Mouse (Mus musculus): ENCODE measurements around the gene Igfbp2.

Gene Igfbp2

DNA sequence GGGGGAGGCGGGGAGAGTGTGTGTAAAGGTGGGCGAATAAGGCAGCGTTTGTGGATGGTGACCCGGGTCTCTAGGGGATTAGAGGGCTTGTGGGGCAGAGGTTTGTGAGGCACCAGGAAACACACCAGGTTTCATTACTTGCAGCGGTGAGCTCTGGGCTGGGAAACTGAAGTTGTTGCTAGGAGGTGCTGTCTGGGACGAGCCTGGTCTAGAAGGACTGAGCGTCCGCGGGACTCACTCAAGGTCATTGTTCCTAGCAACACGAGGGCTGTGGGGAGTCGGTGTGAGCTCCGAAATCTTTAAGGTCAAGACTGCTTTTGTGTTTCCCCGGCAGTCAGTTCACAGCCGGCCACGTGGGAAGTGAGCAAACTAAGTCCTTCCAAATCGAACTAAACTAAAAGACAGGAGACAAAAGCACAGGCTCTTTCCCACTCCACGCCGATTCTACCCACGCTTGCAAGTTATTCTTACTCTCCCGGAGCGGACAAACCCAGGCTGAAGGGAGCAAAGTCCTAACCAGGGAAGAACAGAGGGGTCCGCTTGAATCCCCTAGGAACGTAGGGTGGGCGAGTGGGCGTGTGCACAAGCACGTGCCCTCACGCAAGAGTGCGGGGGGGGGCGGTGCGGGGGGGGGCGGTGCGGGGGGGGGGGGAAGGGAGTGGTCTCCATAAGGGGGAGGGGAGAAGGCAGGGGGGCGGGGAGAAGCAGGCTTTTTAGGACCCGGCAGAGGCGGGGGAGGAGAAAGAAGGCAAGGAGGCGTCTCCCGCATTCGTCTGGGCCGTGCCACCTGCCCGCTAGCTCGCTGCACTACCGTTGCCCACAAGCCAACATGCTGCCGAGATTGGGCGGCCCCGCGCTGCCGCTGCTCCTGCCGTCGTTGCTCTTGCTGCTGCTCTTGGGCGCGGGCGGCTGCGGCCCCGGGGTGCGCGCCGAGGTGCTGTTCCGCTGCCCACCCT, at the start of gene Igfbp2:
Igfbp2 (plus strand) TSS at position 753 of the 956 bp plus-strand sequence.
- DNase-seq (ENCODE audit: low spot score in 2 of 2): peak; percentile 29 to 33

DNA sequence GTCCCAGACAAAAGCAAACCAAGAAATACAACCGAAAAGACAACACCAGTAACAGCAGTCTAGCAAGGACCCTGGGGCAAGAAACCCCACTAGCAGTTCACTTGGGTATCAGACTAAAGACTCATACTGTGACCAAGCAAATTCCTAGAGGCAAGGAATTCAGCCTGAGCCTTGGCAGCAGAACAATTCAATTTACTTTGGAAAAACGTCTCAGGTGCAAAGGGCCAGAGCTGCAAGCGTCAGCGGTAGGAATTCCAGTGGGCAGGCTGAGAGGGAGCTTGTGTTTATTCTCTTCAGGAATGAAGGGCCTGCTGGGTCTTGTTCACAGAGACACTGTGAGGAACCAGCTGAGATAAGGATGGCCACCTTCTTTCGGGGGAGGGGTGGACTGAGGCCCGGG, 45.5 kb upstream of the Igfbp2 start:
- DNase-seq (ENCODE audit: low spot score in 2 of 2): no peak

GRCm38 (mm10) chr1:72780720-72781119, 43.6 kb upstream of the Igfbp2 start:
- DNase-seq (ENCODE audit: low spot score in 2 of 2): no peak

GRCm38 (mm10) chr1:72783341-72783740, 41.0 kb upstream of the Igfbp2 start:
- DNase-seq (ENCODE audit: low spot score in 2 of 2): no peak

DNA sequence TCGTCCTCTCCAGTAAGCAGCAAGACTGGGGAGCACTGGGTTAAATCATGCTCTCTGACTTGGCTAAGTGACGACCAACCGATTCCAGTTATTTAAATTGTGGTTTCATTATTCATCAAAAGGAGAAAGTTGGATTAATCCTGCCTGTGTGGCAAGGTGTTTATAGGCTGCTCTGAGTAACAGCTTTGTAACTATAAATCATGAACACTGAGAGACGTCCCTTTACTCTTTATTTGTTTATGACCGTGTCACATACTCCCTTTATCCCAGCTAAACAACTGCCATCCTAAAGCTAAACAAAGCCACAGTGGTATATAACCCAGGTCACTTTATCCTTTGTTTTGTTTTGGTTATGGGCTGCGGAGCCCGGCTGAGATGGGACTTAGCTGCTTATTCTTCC, 40.3 kb upstream of the Igfbp2 start:
- no peak for DNase-seq (ENCODE audit: low spot score in 2 of 2)

DNA sequence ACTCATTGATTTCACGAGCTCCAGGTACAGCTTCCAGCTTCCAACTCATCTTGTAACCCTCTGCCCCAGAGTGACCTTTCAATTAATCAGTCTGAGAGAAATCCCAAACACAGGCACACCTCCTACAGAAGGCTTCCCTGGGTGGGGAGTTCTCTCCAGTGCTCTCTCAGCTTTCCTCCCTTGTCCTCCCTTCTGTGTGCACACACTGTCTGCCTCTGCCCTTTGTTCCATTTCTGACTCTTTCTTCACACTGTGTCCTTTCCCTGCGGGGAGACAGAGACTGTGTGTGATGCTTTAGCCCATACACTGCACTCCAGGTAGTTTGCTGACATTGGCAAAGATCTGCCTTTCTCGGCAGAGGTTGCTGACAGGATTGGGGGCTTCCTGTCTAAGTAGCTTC, 33.6 kb upstream of the Igfbp2 start:
- no peak for DNase-seq (ENCODE audit: low spot score in 2 of 2)

DNA sequence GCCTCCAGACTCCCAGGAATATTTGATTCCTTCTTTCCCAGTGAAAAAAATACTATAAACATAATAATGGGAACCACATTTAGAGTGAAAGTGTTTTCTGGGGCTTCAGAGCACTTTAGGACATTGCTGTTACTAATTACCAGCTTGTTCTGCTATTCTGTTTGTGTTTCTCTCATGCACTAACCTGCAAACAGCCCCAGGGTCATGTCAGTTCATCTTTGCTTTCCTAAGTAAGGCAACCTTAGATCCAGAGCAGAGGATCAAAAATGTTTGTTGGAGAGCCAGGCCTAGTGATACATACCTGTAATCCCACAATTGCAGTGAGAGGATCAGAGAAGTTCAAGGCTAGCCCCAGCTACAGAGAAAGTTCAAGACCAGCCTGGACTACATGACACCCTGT, 32.6 kb upstream of the Igfbp2 start:
- no peak for DNase-seq (ENCODE audit: low spot score in 2 of 2)

GRCm38 (mm10) chr1:72792262-72792661, 32.0 kb upstream of the Igfbp2 start:
- no peak for DNase-seq (ENCODE audit: low spot score in 2 of 2)

- DNase-seq (ENCODE audit: low spot score in 2 of 2): no peak
Observed at GRCm38 (mm10) chr1:72793230-72793629, 31.1 kb upstream of the Igfbp2 start.

DNA sequence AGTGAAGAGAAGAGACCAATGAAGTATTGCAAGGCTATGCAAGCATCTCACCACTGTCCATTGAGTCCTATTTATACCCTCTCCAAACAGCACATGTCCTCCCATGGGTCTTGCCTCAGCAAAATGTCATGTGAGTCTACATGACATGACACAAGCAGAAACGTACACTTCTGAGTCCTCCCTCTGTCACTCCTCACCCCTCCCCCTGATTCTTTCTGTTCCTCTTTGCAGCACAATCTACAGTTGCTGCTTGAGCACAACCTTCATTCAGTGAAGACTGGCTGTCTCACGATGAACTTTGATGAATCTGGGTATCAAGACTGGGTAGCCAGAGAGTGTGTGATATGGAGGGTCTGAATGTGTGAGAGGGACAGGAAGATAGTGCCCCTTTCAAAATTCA, 28.2 kb upstream of the Igfbp2 start:
- no peak for DNase-seq (ENCODE audit: low spot score in 2 of 2)

GRCm38 (mm10) chr1:72797102-72797665, 27.1 kb upstream of the Igfbp2 start:
- no peak for DNase-seq (ENCODE audit: low spot score in 2 of 2)

DNA sequence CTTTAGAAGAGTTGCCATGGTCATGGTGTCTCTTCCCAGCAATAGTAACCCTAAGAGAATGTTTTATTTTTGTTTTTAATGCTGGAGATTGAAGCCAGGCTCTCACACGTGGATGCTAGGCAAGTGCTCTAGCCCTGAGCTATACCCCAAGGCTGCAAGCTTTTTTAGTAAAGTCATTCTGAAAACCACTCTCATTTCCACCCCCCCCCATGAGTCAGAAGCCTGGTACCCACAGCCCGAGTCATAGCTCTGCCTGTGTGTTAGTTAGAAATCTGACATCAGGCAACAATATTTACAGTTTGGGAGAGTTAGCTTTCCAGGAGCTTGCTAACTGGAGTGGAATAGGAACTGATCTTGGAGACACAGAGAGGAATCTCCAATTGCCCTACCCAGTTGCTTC, 25.9 kb upstream of the Igfbp2 start:
- DNase-seq (ENCODE audit: low spot score in 2 of 2): no peak

DNA sequence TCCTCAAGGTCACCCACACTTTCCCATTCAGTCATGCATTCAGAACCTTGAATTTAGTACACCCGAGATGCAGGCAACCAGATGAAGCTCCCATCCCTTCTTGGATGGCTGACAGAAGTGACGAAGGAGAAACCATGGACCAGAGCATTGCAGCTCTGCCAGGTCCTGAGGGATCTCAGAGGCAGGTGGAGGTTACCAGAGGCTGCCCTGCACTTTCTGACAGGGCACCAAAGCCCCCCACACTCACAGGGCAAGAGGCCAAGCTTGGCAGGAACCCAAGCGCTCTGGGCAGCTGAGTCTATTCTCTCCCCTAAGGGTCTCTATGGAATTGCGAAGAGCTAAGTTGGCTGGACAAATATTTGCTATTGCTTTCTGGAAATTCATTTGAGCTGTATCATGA, 20.3 kb upstream of the Igfbp2 start:
- DNase-seq (ENCODE audit: low spot score in 2 of 2): no peak

- no peak for DNase-seq (ENCODE audit: low spot score in 2 of 2)
Observed at GRCm38 (mm10) chr1:72805037-72805436, 19.3 kb upstream of the Igfbp2 start.

- no peak for DNase-seq (ENCODE audit: low spot score in 2 of 2)
Observed at GRCm38 (mm10) chr1:72805476-72806043, 18.7 kb upstream of the Igfbp2 start.

GRCm38 (mm10) chr1:72806044-72806584, 18.2 kb upstream of the Igfbp2 start:
- no peak for DNase-seq (ENCODE audit: low spot score in 2 of 2)

DNA sequence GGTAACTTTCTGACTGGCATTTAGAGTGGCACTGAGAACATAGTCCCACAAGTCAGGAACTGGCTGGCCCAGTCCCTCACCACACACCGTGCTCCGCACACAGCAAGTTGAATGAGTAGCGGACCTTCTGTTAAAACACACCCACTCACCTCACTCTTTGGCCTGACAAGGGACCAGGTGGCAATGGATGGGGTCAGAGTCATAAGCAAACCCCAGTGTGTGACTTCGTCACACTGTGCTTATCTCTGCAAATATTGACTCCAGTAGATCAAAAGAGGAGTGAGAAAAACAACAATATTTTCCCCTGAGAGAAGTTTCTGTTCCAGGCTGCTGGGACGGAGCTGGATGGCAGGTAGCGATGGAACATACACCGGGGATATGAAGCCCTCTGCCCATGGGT, 15.0 kb upstream of the Igfbp2 start:
- no peak for DNase-seq (ENCODE audit: low spot score in 2 of 2)

- peak; percentile 54 for DNase-seq (ENCODE audit: low spot score in 2 of 2)
Observed at GRCm38 (mm10) chr1:72809951-72810675, 14.2 kb upstream of the Igfbp2 start.

DNA sequence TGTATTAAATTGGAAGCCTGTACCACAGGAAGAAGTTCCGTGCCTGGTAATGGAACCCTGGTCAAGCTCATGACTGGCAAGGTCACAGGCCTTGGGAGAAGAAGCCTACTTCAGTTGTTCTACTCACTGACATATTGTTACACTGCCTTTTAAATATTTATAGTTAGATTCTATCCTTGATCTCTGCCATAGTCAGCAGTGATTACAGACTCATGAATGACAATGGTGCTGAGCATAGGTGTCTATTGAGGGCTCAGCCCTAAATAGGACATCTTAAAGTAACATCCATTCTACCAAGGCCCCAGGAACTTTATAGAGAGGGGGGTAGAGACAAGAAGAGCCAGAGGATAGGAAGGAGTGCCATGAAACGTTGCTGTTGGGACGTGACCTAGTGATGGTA, 13.2 kb upstream of the Igfbp2 start:
- DNase-seq (ENCODE audit: low spot score in 2 of 2): no peak

GRCm38 (mm10) chr1:72813089-72813638, 11.1 kb upstream of the Igfbp2 start:
- no peak for DNase-seq (ENCODE audit: low spot score in 2 of 2)

- no peak for DNase-seq (ENCODE audit: low spot score in 2 of 2)
Observed at GRCm38 (mm10) chr1:72813639-72814403, 10.5 kb upstream of the Igfbp2 start.
